9 mouse cellular contexts compared by ENCODE assay signal in genomic region chr16:49164349-49165137, GRCm38 (mm10).
DNase-seq lines count a peak whose midpoint lies in the region; ATAC-seq lines count a peak whose summit lies in the region.
"Had no signal": no experiment of that assay in that cellular context is flagged by ENCODE, and none has a peak within 500 bp of the region (broad histone marks: within the 10 kb centered on the region; RNA-seq: fewer than 3 reads in every experiment).

No protein-coding gene starts in this region.

- H3K9ac ChIP-seq in forebrain, embryonic 11.5 days (ENCODE audit: low read length), result no peak overlapping the region
- H3K9ac ChIP-seq: embryonic facial prominence, embryonic 15.5 days had no signal

- H3K4me3 ChIP-seq in forebrain, embryonic 11.5 days (ENCODE audit: low read depth, low read length), result no peak overlapping the region
- no peak overlapping the region for H3K4me3 ChIP-seq in midbrain, embryonic 10.5 days
- H3K4me3 ChIP-seq: embryonic facial prominence, embryonic 15.5 days had no signal

- 43% methylated on average over 7 of the region's 7 CpGs for WGBS in forebrain, embryonic 11.5 days
- 45% methylated on average over 7 of the region's 7 CpGs for WGBS in midbrain, embryonic 10.5 days

- H3K27ac ChIP-seq in forebrain, embryonic 11.5 days (ENCODE audit: low read depth, low read length), result no peak overlapping the region
- no peak overlapping the region for H3K27ac ChIP-seq in midbrain, embryonic 10.5 days (replicated peaks)
- H3K27ac ChIP-seq: embryonic facial prominence, embryonic 15.5 days had no signal

- ATAC-seq in forebrain, embryonic 11.5 days (replicated peaks; ENCODE audit: low FRiP score), result peak; percentile 78

- H3K9me3 ChIP-seq in forebrain, embryonic 11.5 days (ENCODE audit: control insufficient read depth, low read length), result no peaks in the 10 kb centered on the region
- H3K9me3 ChIP-seq in midbrain, embryonic 10.5 days (replicated peaks), result no peaks in the 10 kb centered on the region
- H3K9me3 ChIP-seq: embryonic facial prominence, embryonic 15.5 days had no signal

- no peaks in the 10 kb centered on the region for H3K4me1 ChIP-seq in forebrain, embryonic 11.5 days (replicated peaks; ENCODE audit: control insufficient read depth, insufficient read depth, low read length)
- no peaks in the 10 kb centered on the region for H3K4me1 ChIP-seq in midbrain, embryonic 10.5 days

- DNase-seq in ovary, postnatal 10 days (ENCODE audit: low spot score), result peak; percentile 13
- no peak for DNase-seq in ovary, adult 18-20 months (ENCODE audit: low spot score)
- peak; percentile 37 for DNase-seq in c-Kit-positive CD71-positive TER-119-positive erythroid progenitor cells, embryonic 14.5 days (ENCODE audit: low spot score)
- DNase-seq in forebrain, embryonic 11.5 days (ENCODE audit: low spot score), result peak; percentile 73
- DNase-seq in induced T-regulatory cell, adult 2 months (ENCODE audit: low read depth), result peak; percentile 67
- peak; percentile 79 to 87 for DNase-seq in left cerebral cortex, adult 18-20 months (ENCODE audit: low spot score in 2 of 2)
- DNase-seq in midbrain, embryonic 10.5 days (ENCODE audit: low spot score), result peak; percentile 46
- peak; percentile 84 for DNase-seq in right cerebral cortex, postnatal 4 days

- no peaks in the 10 kb centered on the region for H3K27me3 ChIP-seq in forebrain, embryonic 11.5 days (ENCODE audit: control insufficient read depth, insufficient read depth, low read length)
- no peaks in the 10 kb centered on the region for H3K27me3 ChIP-seq in midbrain, embryonic 10.5 days (ENCODE audit: low read depth, poor library complexity, severe bottlenecking)
- H3K27me3 ChIP-seq: embryonic facial prominence, embryonic 15.5 days had no signal

- no peaks in the 10 kb centered on the region for H3K36me3 ChIP-seq in forebrain, embryonic 11.5 days (ENCODE audit: control insufficient read depth, insufficient read depth, low read length)
- H3K36me3 ChIP-seq in midbrain, embryonic 10.5 days, result no peaks in the 10 kb centered on the region
- H3K36me3 ChIP-seq: embryonic facial prominence, embryonic 15.5 days had no signal

- no peak overlapping the region for H3K4me2 ChIP-seq in forebrain, embryonic 11.5 days (ENCODE audit: low read depth, low read length, severe bottlenecking)
- H3K4me2 ChIP-seq: embryonic facial prominence, embryonic 15.5 days had no signal
